Mouse (Mus musculus) urinary bladder, postnatal 4 days (tissue): ENCODE results near the gene Notum.

Experiments
- DNase-seq, 2 experiments: peaks; one replicate each; pipeline ENCODE4 v3.0.0; 2021 to 2022; ENCODE audit warnings: low spot score in 2 of 2

Gene Notum

GRCm38 (mm10) chr11:120617519-120618112 is 43.4 kb downstream of the Notum start, which contains the start of gene Pcyt2:
TSS of gene Pcyt2 (minus strand) at chr11:120617936.
- peak; percentile 91 to 92 for DNase-seq

GRCm38 (mm10) chr11:120616617-120617294 is 44.2 kb downstream of the Notum start:
- DNase-seq = no peak

GRCm38 (mm10) chr11:120615606-120616203 is 45.3 kb downstream of the Notum start:
- no peak for DNase-seq

GRCm38 (mm10) chr11:120615167-120615566 is 45.8 kb downstream of the Notum start:
- DNase-seq = peak in 1 of 2 experiments; percentile 16

- no peak for DNase-seq
Measured at GRCm38 (mm10) chr11:120613976-120614375, 47.0 kb downstream of the Notum start.

GRCm38 (mm10) chr11:120613481-120613972 is 47.4 kb downstream of the Notum start:
- DNase-seq = peak in 1 of 2 experiments; percentile 17

GRCm38 (mm10) chr11:120612763-120613162 is 48.2 kb downstream of the Notum start:
- peak; percentile 60 to 78 for DNase-seq

- DNase-seq = no peak
Measured at GRCm38 (mm10) chr11:120610477-120611046, 50.4 kb downstream of the Notum start.

GRCm38 (mm10) chr11:120609250-120609649 is 51.7 kb downstream of the Notum start:
- DNase-seq = peak in 1 of 2 experiments; percentile 17

- no peak for DNase-seq
Measured at GRCm38 (mm10) chr11:120608241-120609034, 52.5 kb downstream of the Notum start, which contains the start of gene Npb. TSS of gene Npb (plus strand) at chr11:120608477.

GRCm38 (mm10) chr11:120606764-120607163 is 54.2 kb downstream of the Notum start:
- no peak for DNase-seq

- no peak for DNase-seq
Measured at GRCm38 (mm10) chr11:120605667-120606066, 55.3 kb downstream of the Notum start.
